Mouse (Mus musculus) brain, embryonic 18.5 days (tissue): ENCODE data around the gene Six5.
"Not testable (repeated sequence)": the region's sequence is repeated elsewhere in the genome, so short reads cannot be mapped to it uniquely, and the experiment has no call there.

Experiments used
- DNase-seq: peaks from one replicate; pipeline ENCODE4 v3.0.0-alpha.2; 2012; ENCODE audit warnings: low read depth, low spot score

Gene Six5

GRCm38 (mm10) chr7:19094471-19094825, at the start of gene Six5:
Six5 (plus strand) TSS chr7:19094594.
- no peak for DNase-seq

DNA sequence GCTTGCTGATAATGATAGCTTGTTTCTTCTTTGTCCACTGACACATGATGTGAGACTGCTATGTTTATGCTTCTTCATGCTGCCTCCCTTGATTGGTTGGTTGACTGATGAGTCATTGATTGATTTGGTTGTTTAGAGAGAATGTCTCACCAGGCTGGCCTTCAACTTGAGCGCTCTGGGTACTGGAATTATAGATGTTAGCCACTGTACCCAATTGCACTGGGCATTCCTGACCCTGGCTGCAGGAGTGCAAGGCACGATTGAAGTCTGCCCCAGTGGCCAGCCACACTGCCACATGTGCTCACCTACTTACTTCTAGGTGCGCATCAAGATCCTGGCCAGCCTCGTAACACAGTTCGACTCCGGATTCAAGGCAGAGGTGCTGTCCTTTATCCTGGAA, 49.8 kb upstream of the Six5 start:
- no peak for DNase-seq

GRCm38 (mm10) chr7:19046286-19047069, 47.9 kb upstream of the Six5 start:
- DNase-seq: no peak

DNA sequence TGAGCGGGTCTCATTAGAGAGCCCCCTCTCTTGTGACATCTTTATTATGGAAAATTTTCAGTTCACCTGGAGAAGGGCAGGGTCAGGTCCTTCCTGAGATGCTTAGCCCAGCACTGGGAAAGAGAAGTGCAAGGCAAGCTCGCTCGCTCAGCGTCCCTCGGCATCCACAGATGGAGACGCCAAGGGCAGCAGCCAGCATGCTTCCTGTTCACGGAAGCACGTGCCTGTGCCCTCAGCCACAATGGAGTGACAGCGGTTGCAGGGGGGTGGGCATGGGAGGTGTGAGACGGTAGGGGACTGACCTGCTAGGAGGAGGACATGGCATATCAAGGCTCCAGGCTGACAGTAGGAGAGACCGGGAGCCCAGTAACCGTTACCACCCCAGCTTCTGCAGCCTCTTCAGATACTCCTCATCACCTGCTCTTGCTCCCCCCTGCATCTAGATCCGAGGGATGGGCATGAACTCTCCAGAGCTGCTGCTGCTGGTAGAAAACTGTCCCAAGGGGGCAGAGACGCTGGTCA, 46.3 kb upstream of the Six5 start:
- DNase-seq: no peak

GRCm38 (mm10) chr7:19049252-19049651, 45.1 kb upstream of the Six5 start:
- no peak for DNase-seq

- DNase-seq: no peak
These were observed 44.2 kb upstream of the Six5 start for GRCm38 (mm10) chr7:19050172-19050571.

- DNase-seq: no peak
These were observed 43.2 kb upstream of the Six5 start for GRCm38 (mm10) chr7:19051161-19051560.

GRCm38 (mm10) chr7:19052345-19053135, 41.9 kb upstream of the Six5 start:
- no peak for DNase-seq

GRCm38 (mm10) chr7:19053136-19053532, 41.3 kb upstream of the Six5 start:
- DNase-seq: no peak

DNA sequence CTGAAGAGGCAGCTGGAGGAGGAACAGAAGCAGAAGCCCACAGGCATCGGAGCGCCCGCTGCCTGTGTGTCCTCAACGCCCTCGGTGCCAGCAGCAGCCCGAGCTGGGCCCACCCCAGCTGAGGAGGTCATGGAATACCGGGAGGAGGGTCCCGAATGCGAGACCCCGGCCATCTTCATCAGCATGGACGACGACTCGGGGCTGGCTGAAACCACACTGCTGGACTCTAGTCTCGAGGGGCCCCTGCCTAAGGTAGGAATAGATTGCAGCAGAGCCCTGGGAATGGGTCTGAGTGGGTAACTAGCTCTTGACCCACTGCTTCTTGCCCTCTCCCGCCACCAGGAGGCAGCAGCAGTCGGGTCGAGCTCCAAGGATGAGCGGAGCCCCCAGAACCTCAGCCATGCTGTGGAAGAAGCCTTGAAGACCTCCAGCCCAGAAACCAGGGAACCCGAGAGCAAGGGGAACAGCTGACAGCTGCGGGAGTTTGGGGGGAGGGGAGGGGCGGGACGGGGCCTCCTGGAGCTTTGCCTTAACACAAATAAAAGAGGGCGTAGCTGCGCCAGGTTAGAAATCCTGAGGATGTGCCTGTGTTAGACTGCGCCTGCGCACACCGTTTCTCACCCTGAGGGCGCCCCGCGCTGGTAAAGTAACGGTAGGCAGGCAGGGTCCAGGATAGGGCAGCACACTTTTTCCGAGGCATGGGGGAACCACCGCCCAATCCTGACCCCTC, 40.2 kb upstream of the Six5 start, which contains the start of gene Rsph6a:
Rsph6a (plus strand) TSS at position 644 of the 730 bp plus-strand sequence.
- peak; percentile 22 for DNase-seq

DNA sequence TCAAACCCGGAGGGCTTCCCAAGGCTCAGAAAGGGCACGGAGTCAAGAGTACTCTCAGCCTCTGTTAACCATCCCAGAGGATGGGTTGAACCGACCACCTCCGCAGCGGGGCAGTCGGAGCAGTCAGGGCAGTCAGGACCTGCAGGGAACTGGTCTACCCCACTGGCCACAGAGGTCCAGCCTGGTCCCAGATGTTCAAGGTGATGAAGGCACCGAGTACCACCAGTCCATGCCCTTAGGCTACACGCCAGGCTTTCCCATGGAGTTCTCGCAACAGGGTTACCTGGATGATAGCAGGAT, 39.7 kb upstream of the Six5 start:
- DNase-seq: no peak

DNA sequence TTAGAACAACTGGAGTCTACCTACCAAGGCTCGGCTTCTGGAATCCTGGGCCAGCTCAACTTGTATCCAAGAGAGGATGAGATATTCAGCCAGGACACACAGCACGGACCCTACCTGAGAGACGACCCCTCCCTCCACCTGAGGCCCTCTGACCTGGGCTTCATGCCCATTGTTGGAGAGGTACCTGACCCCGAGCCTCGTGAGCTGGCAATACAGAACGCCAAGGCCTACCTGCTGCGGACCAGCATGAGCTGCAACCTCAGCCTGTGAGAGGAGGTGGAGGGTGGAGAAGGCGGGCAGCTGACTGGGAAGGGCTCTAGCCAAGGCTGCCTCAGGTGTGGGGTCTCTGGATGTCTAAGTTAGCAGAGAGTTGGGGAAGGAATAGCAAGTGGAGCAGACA, 39.3 kb upstream of the Six5 start:
- no peak for DNase-seq

DNA sequence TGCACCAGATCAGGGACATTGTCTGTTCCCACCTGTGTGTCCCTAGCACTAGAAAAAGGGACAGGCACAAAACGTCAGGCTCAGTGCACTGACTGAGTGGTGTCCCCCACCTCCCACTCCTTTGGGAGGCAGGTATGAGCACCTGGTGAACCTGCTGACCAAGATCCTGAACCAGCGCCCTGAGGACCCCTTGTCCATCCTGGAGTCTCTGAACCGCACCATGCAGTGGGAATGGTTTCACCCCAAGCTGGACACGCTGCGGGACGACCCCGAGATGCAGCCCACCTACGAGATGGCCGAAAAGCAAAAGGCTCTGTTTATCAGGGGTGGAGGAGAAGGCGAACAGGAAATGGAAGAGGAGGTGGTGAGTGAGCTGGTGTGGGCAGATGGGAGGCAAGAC, 37.0 kb upstream of the Six5 start:
- DNase-seq: no peak

GRCm38 (mm10) chr7:19065896-19066295, 28.5 kb upstream of the Six5 start:
- DNase-seq: no peak

- no peak for DNase-seq
These were observed 27.3 kb upstream of the Six5 start for GRCm38 (mm10) chr7:19067063-19067462.

DNA sequence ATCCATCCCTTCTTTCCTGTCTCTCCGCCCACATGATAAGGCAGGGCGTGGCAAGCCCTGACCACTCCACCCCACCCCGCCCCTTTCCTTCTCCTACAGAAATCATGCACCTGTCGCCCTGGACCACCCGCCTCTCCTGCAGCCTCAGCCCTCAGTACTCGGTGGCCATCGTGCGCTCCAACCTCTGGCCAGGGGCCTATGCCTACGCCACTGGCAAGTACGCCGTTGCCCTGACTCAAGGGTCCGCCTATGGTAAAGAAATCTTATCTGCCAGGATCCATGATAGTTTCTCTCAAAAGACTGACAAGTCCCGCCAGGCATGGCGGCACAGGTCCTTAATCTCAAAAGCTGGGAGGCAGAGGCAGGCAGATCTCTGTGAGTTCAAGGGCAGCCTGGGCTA, 26.5 kb upstream of the Six5 start:
- no peak for DNase-seq

GRCm38 (mm10) chr7:19068707-19069106, 25.7 kb upstream of the Six5 start:
- DNase-seq: peak; percentile 20

GRCm38 (mm10) chr7:19069500-19069899, 24.9 kb upstream of the Six5 start:
- DNase-seq: no peak

GRCm38 (mm10) chr7:19071024-19071423, 23.4 kb upstream of the Six5 start:
- DNase-seq: not testable (repeated sequence)

- no peak for DNase-seq
These were observed 20.9 kb upstream of the Six5 start for GRCm38 (mm10) chr7:19073504-19073903.

DNA sequence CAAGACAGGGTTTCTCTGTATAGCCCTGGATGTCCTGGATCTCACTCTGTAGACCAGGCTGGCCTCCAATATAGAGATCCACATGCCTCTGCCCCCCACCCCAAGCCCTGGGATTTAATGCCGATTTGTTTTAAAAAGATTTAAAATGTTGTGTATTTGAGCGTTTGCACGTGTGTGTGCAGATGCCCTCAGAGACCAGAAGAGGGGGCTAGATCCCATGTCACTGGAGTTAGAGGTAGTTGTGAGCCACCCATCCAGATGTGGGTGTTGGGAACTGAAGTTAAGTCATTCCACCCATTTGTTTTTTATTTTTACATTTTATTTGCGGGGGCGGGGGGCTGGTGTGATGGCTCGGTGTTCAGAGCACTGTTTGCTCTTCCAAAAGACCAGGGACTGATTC, 19.9 kb upstream of the Six5 start:
- no peak for DNase-seq

DNA sequence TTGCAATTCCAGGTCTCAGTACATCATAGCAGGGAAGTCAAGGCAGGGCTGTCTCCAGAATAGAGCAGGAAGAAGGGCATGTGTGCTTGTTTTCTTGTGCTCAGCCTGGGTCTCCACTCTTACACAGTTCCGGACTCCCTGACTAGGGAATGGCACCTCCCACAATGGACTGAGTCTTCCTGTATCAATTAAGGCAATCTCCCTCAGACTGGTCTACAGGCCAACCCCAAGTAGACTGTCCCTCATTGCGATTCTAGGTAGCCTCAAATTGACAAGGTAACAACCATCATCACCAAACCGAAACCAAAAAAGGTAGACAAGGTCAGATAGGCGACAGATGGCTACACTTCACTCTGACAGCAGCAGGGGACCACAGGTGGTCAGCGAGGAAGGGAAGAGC, 19.2 kb upstream of the Six5 start:
- no peak for DNase-seq
